Mouse (Mus musculus) spleen, adult 2 months (tissue): ENCODE results near the gene Ola1. TPM values are rescaled to one million over a fixed set of nuclear protein-coding genes. Genes with fewer than 3 reads are reported as not detected.

ENCODE experiments used
- DNase-seq, 2 experiments: peaks; one replicate each; pipeline versions ENCODE4 v3.0.0 to v3.0.0-alpha.2; 2012 to 2021; ENCODE audit warnings: low spot score in 2 of 2, low read depth in 1 of 2
- H3K27ac ChIP-seq: fragments of 200-500 bp; 2 replicates; pipeline ENCODE4 v1.5.1; 2012; ENCODE audit warnings: low read length, inconsistent platforms; ENCODE audit not compliant: insufficient read depth
- H3K27me3 ChIP-seq: fragments of 200-500 bp; 2 replicates; pipeline ENCODE4 v1.6.1; 2012; ENCODE audit warnings: mild to moderate bottlenecking, moderate library complexity, low read length, inconsistent platforms; ENCODE audit not compliant: control insufficient read depth, insufficient read depth
- H3K36me3 ChIP-seq: fragments of 200-500 bp; 2 replicates; pipeline ENCODE4 v1.6.1; 2012; ENCODE audit warnings: mild to moderate bottlenecking, low read length, inconsistent platforms; ENCODE audit not compliant: control insufficient read depth, insufficient read depth
- H3K4me1 ChIP-seq: fragments of 200-500 bp; 2 replicates; pipeline ENCODE4 v1.6.1; 2011; ENCODE audit warnings: inconsistent platforms; ENCODE audit not compliant: control insufficient read depth, insufficient read depth, insufficient read length
- H3K4me3 ChIP-seq: fragments of 200-500 bp; 2 replicates; pipeline ENCODE4 v1.5.1; 2011; ENCODE audit warnings: mild to moderate bottlenecking, inconsistent platforms; ENCODE audit not compliant: insufficient read depth, insufficient read length; ENCODE audit errors: extremely low read depth
- CTCF ChIP-seq: fragments of 200-500 bp; IDR thresholded peaks from 2 replicates; pipeline ENCODE4 v1.5.1; 2011; ENCODE audit warnings: mild to moderate bottlenecking, inconsistent platforms; ENCODE audit not compliant: insufficient read depth, insufficient read length, insufficient replicate concordance; ENCODE audit errors: extremely low read depth
- POLR2A ChIP-seq: fragments of 200-500 bp; IDR thresholded peaks from 2 replicates; pipeline ENCODE4 v1.6.1; 2011; ENCODE audit warnings: low read depth, low read length, inconsistent platforms
- WGBS: fragments of 180-500 bp; shearing (Covaris S2); methylation state at CpG from one replicate; pipeline ENCODE4 v1.1.7; 2018; 5-methylcytosine and 5-hydroxymethylcytosine counted together
- polyA plus RNA-seq: library from polyadenylated mRNA; depleted of rRNA; stranded (reverse); fragments of >200 nt; gene quantifications from 2 replicates; pipeline ENCODE4 v1.2.3, GENCODE M21; 2012

The Ola1 gene
- polyA plus RNA-seq, 1 experiment = 2.9 TPM

DNA sequence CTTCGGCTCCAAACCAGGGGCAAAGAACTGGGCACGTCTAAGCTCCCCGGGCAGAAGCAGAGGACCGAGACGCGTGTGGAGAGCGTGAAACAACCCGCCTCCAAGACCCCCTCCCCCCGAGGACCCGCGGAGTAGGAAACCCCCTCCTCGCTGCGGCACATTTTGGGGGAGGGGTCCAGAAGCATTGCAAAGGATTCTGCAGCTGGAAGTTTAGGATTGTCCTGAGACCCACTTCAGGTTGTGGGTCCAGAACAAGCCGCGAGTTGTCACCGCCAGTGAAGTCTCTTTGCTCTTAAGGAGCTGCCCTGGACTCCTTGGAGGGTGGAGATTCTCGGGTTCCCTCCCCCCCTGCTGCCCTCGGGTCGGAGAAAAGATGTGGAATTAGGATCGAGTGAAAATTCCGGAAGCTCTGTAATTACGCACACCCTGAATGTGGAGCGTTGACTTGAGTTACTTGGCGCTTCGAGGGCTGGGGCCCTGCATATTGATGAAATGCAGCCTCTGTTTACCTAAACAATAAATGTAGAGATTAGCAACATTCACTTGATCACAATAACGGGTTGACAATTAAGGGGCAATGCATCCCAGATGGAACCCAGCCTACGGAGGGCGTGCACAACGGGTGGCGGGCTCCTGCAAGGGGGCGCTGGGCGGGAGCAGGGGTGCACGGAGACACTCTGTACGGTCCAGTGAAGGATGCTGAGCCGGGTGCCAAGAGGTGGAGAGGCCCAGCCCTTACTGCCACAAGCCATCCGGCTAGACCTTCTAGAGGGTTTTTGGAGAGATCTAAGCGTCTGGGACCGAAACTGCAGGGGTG is 45.3 kb upstream of the Ola1 start:
- Histone ChIP-seq H3K36me3 (no peaks in the 10 kb centered on the region), H3K27ac (no peak overlapping the region), H3K4me3 (no peak overlapping the region), H3K27me3 (peaks cover 29% of the 10 kb centered on the region), H3K4me1 (no peaks in the 10 kb centered on the region; the same call in 1 of the 2 replicates)
- DNase-seq = no peak
- no peak for TF ChIP-seq POLR2A
- 6% methylated on average over 38 of the region's 38 CpGs for WGBS

DNA sequence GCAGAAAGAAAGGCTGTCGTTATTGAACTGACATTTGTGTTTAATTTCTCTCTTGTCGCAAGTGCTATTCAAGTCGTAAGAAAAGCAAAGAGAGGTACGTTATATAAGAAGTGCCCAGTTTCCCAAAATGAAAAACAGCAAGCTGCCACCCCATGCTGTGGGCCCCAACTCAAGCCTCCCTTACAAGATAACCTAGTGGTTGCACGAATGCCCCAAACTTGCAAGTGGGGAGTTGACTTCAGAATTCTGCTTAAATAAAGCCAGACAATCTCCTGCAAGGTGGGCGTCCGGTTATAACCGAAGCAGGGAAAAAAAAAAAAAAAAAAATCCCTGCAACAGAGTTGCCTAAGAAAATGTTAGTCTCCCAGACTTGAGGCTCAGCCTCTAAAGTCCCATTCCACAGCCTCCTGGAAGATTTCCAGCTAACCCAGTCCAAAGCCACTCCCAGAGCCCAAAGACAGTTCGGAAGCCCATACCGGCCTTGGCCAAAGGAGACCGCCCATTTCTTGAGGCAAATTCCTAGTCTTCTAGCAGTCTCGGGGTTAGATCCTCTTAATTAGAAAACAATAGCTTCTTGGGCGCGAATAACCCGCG is 44.5 kb upstream of the Ola1 start:
- 21% methylated on average over 16 of the region's 16 CpGs for WGBS
- DNase-seq = no peak
- Histone ChIP-seq H3K27me3 (peaks cover 25% of the 10 kb centered on the region), H3K36me3 (no peaks in the 10 kb centered on the region), H3K27ac (no peak overlapping the region), H3K4me3 (no peak overlapping the region), H3K4me1 (no peaks in the 10 kb centered on the region; the same call in 1 of the 2 replicates)
- no peak for TF ChIP-seq CTCF
- TF ChIP-seq POLR2A = no peak

DNA sequence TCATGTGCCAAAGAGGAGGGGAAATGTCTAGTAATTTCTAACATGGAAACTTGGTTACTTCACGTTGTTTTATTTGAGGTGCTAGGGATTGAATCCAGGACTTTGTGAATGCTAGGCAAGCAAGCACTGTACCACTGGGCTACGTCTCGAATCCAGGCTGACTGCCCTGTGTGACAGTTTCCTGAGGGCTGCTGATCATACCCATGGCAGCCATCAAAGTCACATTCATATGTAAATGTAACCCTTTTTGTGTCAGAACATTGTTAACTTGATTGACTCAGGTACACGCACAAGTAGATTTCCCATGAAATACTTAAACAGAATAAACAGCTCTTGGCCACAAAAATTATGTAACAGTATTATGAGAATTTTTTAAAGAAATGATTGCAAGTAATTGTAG is 30.0 kb upstream of the Ola1 start:
- Histone ChIP-seq H3K4me3 (no peak overlapping the region), H3K36me3 (no peaks in the 10 kb centered on the region), H3K27me3 (no peaks in the 10 kb centered on the region; the same call in 1 of the 2 replicates), H3K27ac (no peak overlapping the region), H3K4me1 (no peaks in the 10 kb centered on the region)
- 90% methylated on average over 4 of the region's 4 CpGs for WGBS
- DNase-seq = no peak
- TF ChIP-seq CTCF = no peak
- TF ChIP-seq POLR2A = no peak

DNA sequence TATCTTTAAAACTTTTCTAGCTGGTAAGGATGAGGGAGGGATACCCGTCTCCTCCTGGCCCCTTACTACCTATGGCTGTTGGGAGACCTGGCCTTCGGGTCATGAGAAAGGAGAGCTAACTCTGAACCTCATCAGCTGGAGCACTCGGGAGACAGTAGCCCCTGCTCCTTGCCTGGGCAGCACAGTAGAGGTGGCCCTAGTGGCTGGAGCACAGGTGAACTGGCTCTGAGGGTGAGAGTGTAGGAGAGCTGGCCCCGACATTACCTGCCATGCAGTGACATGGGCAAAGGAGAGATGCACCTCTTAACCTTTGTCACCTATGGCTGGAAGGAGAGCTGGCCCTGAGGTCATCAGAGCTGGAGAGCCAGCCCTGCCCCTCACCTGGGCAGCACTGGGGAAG is 22.6 kb upstream of the Ola1 start:
- TF ChIP-seq POLR2A (no peak), CTCF (no peak)
- 81% methylated on average over 4 of the region's 4 CpGs for WGBS
- Histone ChIP-seq H3K36me3 (no peaks in the 10 kb centered on the region), H3K27ac (no peak overlapping the region), H3K4me1 (no peaks in the 10 kb centered on the region), H3K4me3 (no peak overlapping the region), H3K27me3 (no peaks in the 10 kb centered on the region)
- no peak for DNase-seq

DNA sequence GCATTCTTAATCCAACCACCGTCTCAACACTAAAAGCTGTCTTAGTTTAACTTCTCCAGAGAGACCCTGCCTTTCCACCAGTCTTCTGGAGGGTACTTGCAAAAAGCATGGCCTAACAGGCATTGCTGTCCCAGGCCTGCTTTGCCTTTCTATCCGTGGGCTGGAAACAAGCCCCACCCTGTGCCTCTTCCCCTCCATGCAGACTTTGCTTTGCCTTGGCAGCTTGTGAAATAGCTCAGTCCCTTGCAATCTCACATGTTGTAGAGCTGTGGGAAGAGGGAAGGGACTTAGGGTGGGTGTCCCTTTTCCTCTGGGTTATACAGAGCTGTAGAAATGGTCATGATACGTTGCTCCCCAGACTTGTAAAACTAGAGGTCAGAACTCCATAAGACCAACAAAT is 12.4 kb upstream of the Ola1 start:
- Histone ChIP-seq H3K36me3 (no peaks in the 10 kb centered on the region), H3K27ac (no peak overlapping the region), H3K4me1 (no peaks in the 10 kb centered on the region), H3K27me3 (no peaks in the 10 kb centered on the region), H3K4me3 (no peak overlapping the region)
- TF ChIP-seq POLR2A = no peak
- no peak for TF ChIP-seq CTCF
- WGBS = 69% methylated on average over 3 of the region's 3 CpGs
- no peak for DNase-seq

DNA sequence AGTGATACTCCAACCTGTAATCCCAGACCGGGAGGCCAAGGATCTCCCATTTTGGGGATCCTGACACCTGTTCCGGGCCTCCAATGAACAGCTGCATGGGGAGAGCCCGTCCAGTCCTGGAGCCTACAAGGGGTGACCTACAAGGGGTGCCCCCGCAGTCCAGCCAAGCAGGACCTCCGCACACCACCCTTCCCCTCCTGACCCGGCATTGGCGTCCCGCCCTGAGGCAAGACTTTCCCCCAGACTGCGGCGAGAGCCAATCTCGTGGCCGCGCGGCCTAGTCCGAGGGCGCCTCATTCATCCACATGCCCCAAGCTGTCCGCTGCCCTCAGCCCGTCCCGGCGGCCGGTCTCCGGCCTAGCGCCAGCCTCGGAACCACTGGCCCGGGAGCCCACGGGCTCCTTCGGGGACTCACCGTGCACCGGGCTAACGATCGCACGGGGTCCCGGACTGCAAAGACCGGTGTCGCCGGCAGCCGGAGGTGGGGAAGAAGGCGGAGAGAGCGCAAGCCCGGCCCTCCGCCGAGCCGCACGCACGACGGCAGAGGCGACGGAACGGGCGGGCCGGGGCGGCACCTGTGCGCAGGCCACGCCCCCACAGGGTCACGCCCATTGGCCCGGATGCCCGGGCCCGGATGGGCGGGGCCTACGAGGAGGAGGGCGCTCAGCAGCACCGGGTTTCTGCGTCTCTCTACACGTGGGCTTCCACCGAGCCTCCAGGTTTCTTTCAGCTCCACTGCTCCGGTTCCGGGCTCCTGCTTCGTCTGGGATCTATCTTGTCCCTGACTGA is 4.7 kb downstream of the Ola1 start:
- WGBS = under 1% methylated on average over 68 of the region's 68 CpGs
- H3K27ac ChIP-seq = no peak overlapping the region; the same call in 1 of the 2 replicates
- peaks cover 5% of the 10 kb centered on the region for H3K36me3 ChIP-seq
- H3K4me1 ChIP-seq = no peaks in the 10 kb centered on the region; the same call in 1 of the 2 replicates
- H3K4me3 ChIP-seq = peak overlapping the region; percentile 86
- no peaks in the 10 kb centered on the region for H3K27me3 ChIP-seq
- DNase-seq = peak; percentile 85 to 95
- TF ChIP-seq POLR2A = no peak
- TF ChIP-seq CTCF = no peak
